In the genomic region with DNA sequence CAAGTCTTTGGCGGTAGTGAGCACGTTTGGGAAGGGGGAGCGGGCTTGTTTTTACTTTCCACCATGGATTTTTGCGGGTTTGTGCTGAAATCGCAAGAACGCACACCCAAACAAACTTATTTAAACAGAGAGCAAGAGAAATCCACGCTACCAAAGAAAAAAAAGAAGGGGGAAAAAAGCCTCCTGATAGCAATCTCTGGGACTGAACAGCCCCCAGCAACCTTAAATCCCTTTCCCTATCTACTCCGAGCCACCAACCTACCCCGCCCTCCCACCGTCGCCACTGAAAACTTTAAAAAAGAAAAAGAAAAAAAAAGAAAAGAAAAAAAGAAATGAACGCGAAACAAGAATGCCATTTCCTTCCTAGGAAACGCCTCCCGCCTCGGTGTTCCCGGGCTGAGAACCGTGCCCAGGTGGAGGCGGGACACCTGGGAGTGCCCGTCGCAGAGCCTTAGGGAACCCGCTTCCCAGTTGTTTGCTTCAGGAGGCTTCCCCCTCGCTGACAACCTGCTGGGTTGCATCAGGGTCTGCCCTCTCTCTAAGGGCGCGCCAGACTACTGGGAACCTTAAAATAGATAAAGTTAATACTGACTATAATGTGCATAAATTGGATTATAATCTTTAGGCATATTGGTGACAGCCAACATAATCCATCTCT, we compare ENCODE assay signal across 2 mouse cellular contexts.
TF ChIP-seq lines count a peak whose summit lies in the region.

No protein-coding gene starts in this region.

TF ChIP-seq in CH12.LX, 34 proteins besides CTCF, POLR2A, EP300 and RAD21:
- TF ChIP-seq MAFK (IDR thresholded peaks at IDR 0.05; ENCODE audit: insufficient replicate concordance, low read length) (no peak), MYC (IDR thresholded peaks at IDR 0.05; ENCODE audit: low read depth, low read length) (no peak), RCOR1 (conservative IDR thresholded peaks at IDR 0.05; ENCODE audit: low read depth, low read length) (no peak), SIN3A (IDR thresholded peaks at IDR 0.05; ENCODE audit: low read length) (no peak), IRF4 (IDR thresholded peaks at IDR 0.05; ENCODE audit: low read depth, low read length) (no peak), ZKSCAN1 (IDR thresholded peaks at IDR 0.05; ENCODE audit: borderline replicate concordance, low read depth, low read length) (no peak), MAX (IDR thresholded peaks at IDR 0.05; ENCODE audit: low read length) (no peak), ETS1 (conservative IDR thresholded peaks at IDR 0.05; ENCODE audit: low read depth, low read length) (no peak), USF1 (IDR thresholded peaks at IDR 0.05; ENCODE audit: low read depth, low read length) (no peak), MEF2A (IDR thresholded peaks at IDR 0.05; ENCODE audit: borderline replicate concordance, low read depth, low read length) (no peak), HCFC1 (IDR thresholded peaks at IDR 0.05; ENCODE audit: low read depth, low read length) (no peak)

TF ChIP-seq in MEL, 35 proteins besides CTCF, POLR2A, EP300 and RAD21:
- TF ChIP-seq BHLHE40 (IDR thresholded peaks at IDR 0.05; ENCODE audit: borderline replicate concordance, low read depth, low read length), result no peak; the same call in 1 of the 2 replicates
- TF ChIP-seq POLR2AphosphoS2 (IDR thresholded peaks at IDR 0.05; ENCODE audit: low read length), result no peak
- TF ChIP-seq MXI1 (IDR thresholded peaks at IDR 0.05; ENCODE audit: low read depth, low read length), result peak; percentile 23
- TF ChIP-seq HCFC1 (IDR thresholded peaks at IDR 0.05; ENCODE audit: low read depth, low read length), result no peak
- no peak for TF ChIP-seq TAL1 (IDR thresholded peaks at IDR 0.05; ENCODE audit: low read length)
- no peak; the same call in 1 of the 2 replicates for TF ChIP-seq ZNF384 (IDR thresholded peaks at IDR 0.05; ENCODE audit: low read depth, low read length)
- TF ChIP-seq E2F4 (IDR thresholded peaks at IDR 0.05; ENCODE audit: borderline replicate concordance, low read depth, low read length), result no peak
- 0 out of 2 replicates have a peak, but pooled peaks have one; percentile 16 for TF ChIP-seq MYC (IDR thresholded peaks at IDR 0.05; ENCODE audit: low read depth, low read length)
- peak; percentile 79 for TF ChIP-seq GATA1 (IDR thresholded peaks at IDR 0.05; ENCODE audit: low read depth, low read length)
- TF ChIP-seq CHD2 (IDR thresholded peaks at IDR 0.05; ENCODE audit: low read length), result 0 out of 2 replicates have a peak, but pooled peaks have one; percentile 0
- peak; percentile 55; the same call in 1 of the 2 replicates for TF ChIP-seq CHD1 (IDR thresholded peaks at IDR 0.05; ENCODE audit: low read depth, low read length)
